Mouse (Mus musculus) right cerebral cortex, adult 2 months (tissue): Measurements from ENCODE around the gene Spata21.
"Not testable (repeated sequence)": the region's sequence is repeated elsewhere in the genome, so short reads cannot be mapped to it uniquely, and the experiment has no call there.

Experiments
- DNase-seq, 2 experiments: peaks; one replicate each; pipeline ENCODE4 v3.0.0; 2021 to 2022; ENCODE audit warnings: low spot score in 2 of 2

Gene Spata21

GRCm38 (mm10) chr4:141130704-141131342 is 42.7 kb downstream of the Spata21 start:
- no peak for DNase-seq

- no peak for DNase-seq
Observed at GRCm38 (mm10) chr4:141131531-141132061, 43.5 kb downstream of the Spata21 start.

GRCm38 (mm10) chr4:141132191-141132590 is 44.1 kb downstream of the Spata21 start:
- no peak for DNase-seq

GRCm38 (mm10) chr4:141133227-141133626 is 45.1 kb downstream of the Spata21 start:
- DNase-seq, result no peak

GRCm38 (mm10) chr4:141134031-141134441 is 45.9 kb downstream of the Spata21 start:
- no peak for DNase-seq

- no peak for DNase-seq
Observed at GRCm38 (mm10) chr4:141134751-141135530, 46.8 kb downstream of the Spata21 start.

GRCm38 (mm10) chr4:141136126-141136525 is 48.0 kb downstream of the Spata21 start:
- no peak for DNase-seq

- DNase-seq, result not testable (repeated sequence)
Observed at GRCm38 (mm10) chr4:141137740-141138139, 49.6 kb downstream of the Spata21 start.

- no peak for DNase-seq
Observed at GRCm38 (mm10) chr4:141138425-141139115, 50.4 kb downstream of the Spata21 start.

GRCm38 (mm10) chr4:141139116-141139970 is 51.2 kb downstream of the Spata21 start, which contains the start of gene Szrd1:
Gene Szrd1 (minus strand): TSS chr4:141139775.
- DNase-seq, result peak; percentile 99

GRCm38 (mm10) chr4:141140354-141140753 is 52.2 kb downstream of the Spata21 start:
- not testable (repeated sequence) for DNase-seq

GRCm38 (mm10) chr4:141140967-141141366 is 52.8 kb downstream of the Spata21 start:
- DNase-seq, result no peak

- DNase-seq, result peak; percentile 88
Observed at GRCm38 (mm10) chr4:141142285-141142811, 54.2 kb downstream of the Spata21 start.

GRCm38 (mm10) chr4:141145124-141145523 is 57.0 kb downstream of the Spata21 start:
- DNase-seq, result not testable (repeated sequence)

- DNase-seq, result no peak
Observed at GRCm38 (mm10) chr4:141146491-141147033, 58.4 kb downstream of the Spata21 start.

- peak; percentile 93 for DNase-seq
Observed at GRCm38 (mm10) chr4:141147112-141148008, 59.2 kb downstream of the Spata21 start, which contains the start of gene Fbxo42. Gene Fbxo42 (plus strand): TSS chr4:141147913.

- no peak for DNase-seq
Observed at GRCm38 (mm10) chr4:141148009-141148801, 60.1 kb downstream of the Spata21 start.

GRCm38 (mm10) chr4:141149116-141149515 is 61.0 kb downstream of the Spata21 start:
- no peak for DNase-seq

- no peak for DNase-seq
Observed at GRCm38 (mm10) chr4:141157485-141157884, 69.4 kb downstream of the Spata21 start.
